Mouse (Mus musculus) gastrocnemius, adult 2 months (tissue): ENCODE results near the gene Chkb. TPM values are rescaled to one million over a fixed set of nuclear protein-coding genes. Genes with fewer than 3 reads are reported as not detected.

Experiments
- DNase-seq: peaks from one replicate; pipeline ENCODE4 v3.0.0; 2022
- H3K27ac ChIP-seq: fragments of 200-600 bp; 2 replicates; pipeline ENCODE4 v1.8.1; 2022; ENCODE audit warnings: mild to moderate bottlenecking
- H3K4me3 ChIP-seq: fragments of 200-600 bp; 2 replicates; pipeline ENCODE4 v1.8.1; 2022; ENCODE audit warnings: mild to moderate bottlenecking, moderate library complexity
- CTCF ChIP-seq: fragments of 200-600 bp; IDR thresholded peaks from 2 replicates; pipeline ENCODE4 v1.8.1; 2022; ENCODE audit warnings: antibody characterized with exemption, mild to moderate bottlenecking, moderate library complexity
- intact Hi-C: fragments of 180-260 bp; cut with DNase I; formaldehyde crosslinking; loops from one replicate; pipeline ENCODE4 v1.15.1; 2025
- total RNA-seq, 2 experiments: library from RNA; stranded (reverse); gene quantifications; 2 replicates each; pipeline ENCODE4 v1.2.3; 2021

The Chkb gene
- total RNA-seq, 2 experiments from 2014 or later = 21.4 to 23.3 TPM

DNA sequence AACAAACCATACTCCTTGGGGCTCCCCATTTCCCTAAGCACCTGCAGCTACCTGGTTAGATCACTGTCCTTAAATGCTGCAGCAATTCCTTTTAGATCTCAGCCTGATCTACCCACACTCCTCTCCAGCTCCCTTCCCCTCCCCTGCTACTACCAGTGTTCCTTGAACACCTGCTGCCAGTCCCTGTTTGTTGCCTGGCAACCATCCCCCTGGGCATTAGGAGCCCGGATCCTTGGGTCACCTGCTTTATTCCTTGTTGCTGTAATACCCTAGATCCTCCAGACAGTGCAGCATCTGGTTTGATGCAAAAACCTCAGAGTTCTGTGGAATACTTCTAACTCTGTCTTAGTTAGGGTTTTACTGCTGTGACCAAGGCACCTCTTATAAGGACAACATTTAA is 35.3 kb upstream of the Chkb start:
- no peak for TF ChIP-seq CTCF
- no peak for DNase-seq
- Histone ChIP-seq H3K4me3 (no peak overlapping the region), H3K27ac (no peak overlapping the region)
- intact Hi-C loops = loop anchor here (5.0 kb wide), 2 partner anchors 42 to 93 kb away; partner anchors contain the start of gene Sco2

DNA sequence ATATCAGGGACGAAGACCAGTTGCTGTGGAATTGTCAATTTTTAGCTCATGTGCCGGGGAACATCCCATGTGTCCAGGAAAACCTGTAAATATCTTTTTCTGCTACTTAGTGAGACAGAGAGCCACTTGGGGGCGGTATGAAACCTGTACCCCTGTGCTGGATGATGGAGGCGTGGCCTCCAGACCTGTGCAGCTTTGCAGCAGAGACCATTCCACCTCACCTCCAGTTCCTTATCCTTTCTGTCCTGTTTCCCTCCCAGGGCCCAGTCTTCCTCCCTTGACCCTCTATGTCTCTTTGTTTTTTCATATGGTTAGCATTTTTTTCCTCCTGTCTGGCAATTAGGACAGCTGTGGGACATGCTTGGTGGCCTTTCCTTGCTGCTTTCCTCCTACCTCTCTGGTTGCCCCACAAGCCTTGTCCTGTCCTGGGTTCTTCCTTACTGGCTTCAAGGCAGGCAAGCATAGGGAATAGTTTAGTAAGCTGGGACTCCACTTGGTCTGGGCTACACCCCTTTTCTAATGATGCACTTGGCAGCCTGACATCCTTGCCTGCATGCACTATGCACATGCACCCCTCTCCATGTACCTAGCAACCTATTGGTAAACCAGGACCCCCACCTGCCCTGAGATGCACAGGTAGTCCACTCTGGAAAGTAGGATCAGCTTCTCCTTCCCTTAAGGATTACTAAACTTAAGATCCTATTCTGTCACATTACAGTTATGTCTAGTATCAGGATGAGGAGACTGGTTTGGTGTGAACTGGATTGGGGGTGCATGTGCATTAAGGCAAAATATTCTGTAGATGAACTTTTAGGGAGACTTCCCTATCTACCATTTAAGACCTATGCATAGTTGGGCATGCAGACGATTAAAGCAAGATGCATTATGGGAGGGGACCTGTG is 33.9 kb upstream of the Chkb start:
- peak; percentile 53 for TF ChIP-seq CTCF
- Histone ChIP-seq H3K4me3 (no peak overlapping the region), H3K27ac (no peak overlapping the region)
- no peak for DNase-seq
- intact Hi-C loops = no loop called here

DNA sequence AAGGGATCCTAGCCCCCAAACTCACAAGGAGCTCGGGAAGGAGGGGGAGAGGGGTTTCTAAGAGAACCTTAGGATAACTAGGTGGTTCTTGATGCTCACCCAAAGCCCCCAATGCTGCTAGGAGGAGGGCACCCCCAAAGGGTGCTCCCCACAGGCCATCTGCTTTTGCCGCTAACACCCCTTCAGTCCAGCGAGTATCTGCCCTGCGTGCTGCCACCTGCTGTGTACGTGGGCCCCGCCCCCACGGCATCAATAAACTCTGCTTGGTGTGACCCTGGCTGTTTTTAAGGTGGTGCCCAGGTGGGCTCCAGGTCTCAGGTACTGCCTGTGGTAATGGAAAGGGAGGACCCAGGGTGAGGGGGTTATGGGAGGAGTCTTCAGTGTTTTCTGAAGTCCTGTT is 32.5 kb upstream of the Chkb start:
- no peak for TF ChIP-seq CTCF
- Histone ChIP-seq H3K4me3 (no peak overlapping the region), H3K27ac (no peak overlapping the region)
- DNase-seq = no peak
- intact Hi-C loops = no loop called here

DNA sequence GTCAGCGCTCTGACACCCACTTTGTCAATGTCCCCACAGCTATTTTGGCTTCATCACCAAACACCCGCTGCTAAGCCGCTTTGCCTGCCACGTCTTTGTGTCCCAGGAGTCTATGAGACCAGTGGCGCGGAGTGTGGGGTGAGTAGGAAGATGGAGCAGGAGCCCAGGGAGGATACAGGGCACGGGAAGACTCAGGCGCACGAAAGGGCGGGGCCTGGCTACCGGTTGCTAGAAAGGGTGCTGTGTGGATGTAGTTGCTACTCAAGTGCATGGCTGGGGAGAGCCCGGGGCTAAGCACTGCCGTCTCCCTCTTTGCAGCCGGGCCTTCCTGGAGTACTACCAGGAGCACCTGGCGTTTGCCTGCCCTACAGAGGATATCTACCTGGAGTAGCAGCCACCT is 31.6 kb upstream of the Chkb start:
- no peak for DNase-seq
- Histone ChIP-seq H3K27ac (no peak overlapping the region), H3K4me3 (no peak overlapping the region)
- no peak for TF ChIP-seq CTCF
- intact Hi-C loops = no loop called here

DNA sequence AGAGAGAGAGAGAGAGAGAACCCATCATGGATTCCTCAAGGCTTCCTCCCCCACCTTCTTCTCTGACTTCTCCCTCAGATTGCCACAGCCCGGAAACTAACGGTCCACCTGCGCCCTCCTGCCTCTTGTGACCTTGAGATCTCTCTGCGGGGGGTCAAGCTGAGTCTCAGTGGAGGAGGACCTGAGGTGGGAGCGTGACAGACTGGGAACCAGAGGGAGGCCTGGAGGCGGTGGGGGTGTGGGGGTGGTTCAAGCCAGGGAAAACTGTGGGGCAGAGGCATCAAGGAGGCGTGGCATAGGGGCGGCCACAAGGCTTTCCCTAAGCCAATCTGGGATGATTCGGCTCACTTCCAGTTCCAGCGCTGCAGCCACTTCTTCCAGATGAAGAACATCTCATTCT is 30.6 kb upstream of the Chkb start:
- H3K4me3 ChIP-seq = no peak overlapping the region
- H3K27ac ChIP-seq = no peak overlapping the region
- no peak for TF ChIP-seq CTCF
- DNase-seq = no peak
- intact Hi-C loops = no loop called here

DNA sequence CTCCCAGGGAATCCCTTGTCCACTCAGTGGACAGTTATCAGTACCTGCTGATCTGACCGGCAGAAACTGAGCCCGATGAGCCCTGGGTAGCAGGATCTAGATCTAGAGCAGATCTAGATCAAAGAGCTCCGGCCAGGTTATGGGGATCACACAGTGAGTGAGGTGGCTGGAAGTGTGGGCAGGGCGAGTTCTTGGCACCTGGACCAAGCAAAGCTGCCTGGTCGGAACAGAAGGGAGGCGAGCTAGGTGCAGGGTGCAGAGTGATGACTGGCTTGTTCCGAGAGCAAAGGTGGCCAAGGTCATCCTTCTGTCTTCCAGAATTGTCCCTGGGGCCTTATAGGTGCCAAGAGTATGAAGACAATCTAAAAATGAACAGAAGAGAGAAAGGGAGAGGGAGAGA is 30.1 kb upstream of the Chkb start:
- DNase-seq = no peak
- Histone ChIP-seq H3K4me3 (no peak overlapping the region), H3K27ac (no peak overlapping the region)
- TF ChIP-seq CTCF = no peak
- intact Hi-C loops = no loop called here

DNA sequence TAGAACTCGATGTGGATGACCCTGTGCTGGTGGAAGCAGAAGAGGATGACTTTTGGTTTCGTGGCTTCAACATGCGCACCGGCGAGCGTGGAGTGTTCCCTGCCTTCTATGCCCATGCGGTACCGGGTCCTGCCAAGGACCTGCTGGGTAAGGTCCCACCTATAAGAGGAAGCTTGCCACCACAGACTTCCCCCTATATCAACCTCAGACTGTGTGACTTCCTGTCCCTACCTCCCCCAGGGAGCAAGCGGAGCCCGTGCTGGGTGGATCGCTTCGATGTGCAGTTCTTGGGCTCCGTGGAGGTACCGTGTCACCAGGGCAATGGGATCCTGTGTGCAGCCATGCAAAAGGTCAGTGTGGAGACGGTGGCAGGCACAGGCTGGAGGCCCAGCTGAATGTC is 29.2 kb upstream of the Chkb start:
- TF ChIP-seq CTCF = no peak
- no peak overlapping the region for H3K27ac ChIP-seq
- intact Hi-C loops = no loop called here
- no peak overlapping the region for H3K4me3 ChIP-seq
- DNase-seq = no peak

DNA sequence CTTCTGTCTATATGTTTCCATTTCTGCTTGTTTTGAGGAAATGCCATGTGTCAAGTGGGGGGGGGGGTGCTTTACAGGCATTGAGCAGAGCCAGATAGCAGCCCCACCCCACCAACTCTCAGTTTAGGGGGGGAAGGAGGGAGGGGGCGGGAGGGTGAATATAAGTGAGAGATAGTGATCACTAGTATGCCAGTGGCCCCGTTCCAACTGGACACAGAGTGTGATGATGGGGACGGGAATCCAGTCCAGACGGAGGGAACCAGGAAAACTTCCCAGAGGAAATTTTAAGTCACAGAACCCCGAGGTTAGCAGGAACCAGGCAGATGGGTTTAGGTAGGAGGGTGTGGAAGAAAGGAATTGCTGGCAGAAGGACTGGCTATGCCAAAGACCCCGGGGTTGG is 25.9 kb upstream of the Chkb start:
- TF ChIP-seq CTCF = no peak
- Histone ChIP-seq H3K4me3 (no peak overlapping the region), H3K27ac (no peak overlapping the region)
- no peak for DNase-seq
- intact Hi-C loops = no loop called here

DNA sequence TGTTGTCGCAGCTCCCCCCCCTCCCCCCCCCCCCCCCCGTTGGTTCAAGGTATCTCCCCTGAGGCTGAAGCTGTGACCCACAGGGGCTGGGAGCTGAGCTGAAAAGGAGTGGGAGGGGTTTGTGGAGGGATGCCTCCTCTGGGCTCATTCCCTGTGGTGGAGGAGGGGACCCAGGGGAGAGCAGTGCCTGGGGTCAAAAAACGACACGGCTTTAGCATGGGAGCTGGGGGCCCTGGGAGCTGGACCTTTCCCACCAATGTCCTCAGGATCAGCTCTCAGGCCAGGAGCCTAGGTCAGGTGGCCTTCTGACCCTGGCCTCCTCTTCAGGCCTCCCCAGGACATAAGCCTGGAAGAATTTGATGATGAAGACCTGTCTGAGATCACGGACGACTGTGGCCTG is 25.1 kb upstream of the Chkb start:
- DNase-seq = no peak
- no peak for TF ChIP-seq CTCF
- intact Hi-C loops = no loop called here
- Histone ChIP-seq H3K4me3 (no peak overlapping the region), H3K27ac (no peak overlapping the region)

DNA sequence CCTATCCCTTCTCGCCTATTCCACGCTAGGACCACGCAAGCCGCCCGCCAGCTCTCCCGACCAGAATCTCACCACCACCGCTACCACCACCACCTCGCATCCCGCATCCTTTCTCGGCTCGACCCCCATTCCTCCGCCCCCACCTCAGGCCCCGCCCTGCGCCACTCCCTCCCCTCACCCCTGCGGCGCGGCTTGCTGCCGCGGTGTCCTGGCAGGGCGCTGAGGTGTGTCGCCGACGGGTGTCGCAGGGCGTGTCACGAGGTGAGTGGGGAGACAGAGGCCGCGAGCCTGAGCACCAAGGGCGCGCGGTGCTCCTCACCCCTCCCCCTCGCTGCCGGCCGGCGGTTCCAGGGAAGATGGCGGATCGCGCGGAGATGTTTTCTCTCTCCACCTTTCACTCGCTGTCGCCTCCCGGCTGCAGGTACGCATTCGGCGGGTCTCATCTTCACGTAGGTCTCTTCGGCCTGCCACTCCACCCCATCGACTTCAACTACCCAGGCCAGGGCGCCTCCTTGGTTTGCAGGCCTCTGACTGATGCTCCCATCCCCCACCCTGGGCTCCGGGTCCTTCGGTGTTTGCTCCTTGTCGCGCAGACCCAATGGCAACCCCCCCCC is 24.3 kb upstream of the Chkb start, which contains the start of gene Mapk8ip2:
TSS of gene Mapk8ip2 (plus strand) at position 49 of the 614 bp plus-strand sequence.
- DNase-seq = no peak
- Histone ChIP-seq H3K4me3 (peak within 1 kb of the TSS; percentile 65), H3K27ac (no peak within 1 kb of the TSS)
- intact Hi-C loops = no loop called here
- TF ChIP-seq CTCF = no peak

DNA sequence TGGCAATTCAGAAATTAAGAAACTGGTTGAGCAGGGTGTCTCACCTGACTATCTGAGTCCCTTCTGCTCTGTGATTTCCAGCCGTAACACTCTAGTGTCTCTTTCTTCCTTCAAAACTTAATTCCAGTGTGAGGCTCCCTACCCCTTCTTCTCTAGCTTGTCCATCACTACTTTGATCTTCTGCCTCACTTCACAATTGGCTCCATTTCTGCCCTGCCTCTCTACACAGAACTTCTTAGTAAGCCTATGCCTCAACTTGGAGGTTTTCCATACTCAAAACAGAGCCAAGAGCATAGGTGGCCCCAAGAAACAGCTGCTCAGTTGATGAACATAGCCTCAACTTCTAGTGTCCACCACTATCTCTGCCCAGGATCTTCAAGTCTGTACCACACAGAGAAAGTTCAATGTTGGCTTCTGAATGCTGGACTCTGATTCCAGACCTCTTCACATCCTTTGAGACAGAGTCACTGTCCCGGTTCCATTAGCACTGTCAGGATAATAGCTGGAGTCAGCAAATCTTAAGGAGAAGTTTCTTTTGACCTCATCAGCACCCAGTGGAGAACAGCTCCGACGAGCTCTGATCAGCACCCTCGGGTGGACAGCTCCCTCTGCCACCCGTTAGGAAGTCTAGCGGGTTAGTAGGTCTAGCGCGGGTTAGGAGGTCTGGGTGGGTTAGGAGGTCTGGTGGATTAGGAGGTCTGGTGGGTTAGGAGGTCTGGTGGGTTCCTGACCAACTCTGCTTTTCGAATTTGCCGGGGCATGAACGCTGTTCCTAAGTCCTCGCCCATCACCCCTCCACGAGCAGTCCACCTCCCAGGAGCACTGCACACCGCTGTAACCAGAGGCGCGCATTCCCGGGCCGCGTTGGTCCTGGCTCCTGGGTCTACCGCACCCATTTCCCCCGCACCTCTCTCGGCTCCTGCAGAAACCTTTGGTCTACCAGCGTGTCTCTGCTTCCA is 23.5 kb upstream of the Chkb start:
- no peak for TF ChIP-seq CTCF
- Histone ChIP-seq H3K27ac (no peak overlapping the region), H3K4me3 (peak overlapping the region; percentile 65)
- intact Hi-C loops = no loop called here
- peak; percentile 60 for DNase-seq

DNA sequence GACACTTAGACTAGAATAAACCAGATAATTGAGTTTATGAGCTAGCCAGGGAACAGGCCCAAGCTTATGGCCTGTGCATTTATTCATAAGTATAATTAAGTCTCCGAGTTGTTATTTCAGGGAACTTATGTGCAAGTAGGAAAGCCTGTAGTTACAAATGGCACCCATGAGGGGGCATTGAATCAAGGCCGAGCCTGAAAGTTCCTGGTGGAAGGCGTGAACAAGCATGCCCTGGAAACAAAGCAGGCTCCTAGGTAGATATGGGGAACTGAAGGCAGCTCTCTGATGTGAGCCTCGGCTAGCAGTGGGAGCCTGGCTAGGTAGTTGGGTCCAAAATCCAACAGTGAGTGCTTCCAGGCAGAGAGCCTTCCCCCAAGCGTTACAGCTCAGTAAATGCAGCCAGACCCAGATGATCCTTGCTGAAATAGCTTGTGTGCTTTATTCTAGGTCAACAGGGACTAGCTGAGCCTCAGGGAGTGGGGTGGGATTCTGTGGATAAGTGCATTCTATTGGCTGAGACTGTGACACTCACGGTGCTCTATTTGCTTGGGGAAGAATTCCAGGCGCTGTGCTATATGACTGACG is 12.9 kb upstream of the Chkb start:
- intact Hi-C loops = no loop called here
- DNase-seq = no peak
- Histone ChIP-seq H3K4me3 (no peak overlapping the region), H3K27ac (no peak overlapping the region)
- TF ChIP-seq CTCF = no peak; the same call in 1 of the 2 replicates
